Mouse (Mus musculus) T-cell, adult 2 months (primary cell): ENCODE data around the gene Gm47959.

Experiments
- DNase-seq: peaks from one replicate; pipeline ENCODE4 v3.0.0; 2022; ENCODE audit warnings: low spot score

Gene Gm47959

GRCm38 (mm10) chr1:83034509-83034908 is 34.2 kb downstream of the Gm47959 start:
- no peak for DNase-seq

GRCm38 (mm10) chr1:83036892-83037667 is 36.7 kb downstream of the Gm47959 start:
- DNase-seq = no peak

GRCm38 (mm10) chr1:83038109-83038672 is 37.8 kb downstream of the Gm47959 start, which contains the start of gene Slc19a3:
Gene Slc19a3, minus strand, starts transcription at chr1:83038448.
- DNase-seq = no peak

GRCm38 (mm10) chr1:83039080-83039479 is 38.7 kb downstream of the Gm47959 start:
- DNase-seq = no peak

- DNase-seq = no peak
These were observed 42.0 kb downstream of the Gm47959 start, which contains the start of gene Krtap28-10 for GRCm38 (mm10) chr1:83042380-83042779. Gene Krtap28-10, minus strand, starts transcription at chr1:83042480.

- DNase-seq = no peak
These were observed 44.6 kb downstream of the Gm47959 start, which contains the start of gene Gm47969 for GRCm38 (mm10) chr1:83044882-83045427. Gene Gm47969, plus strand, starts transcription at chr1:83044932.
